Mouse (Mus musculus) CH12.LX (cell line): ENCODE measurements around the gene Samd1. TPM values are rescaled to one million over a fixed set of nuclear protein-coding genes. Genes with fewer than 3 reads are reported as not detected.
A peak's percentile ranks its signal among the peaks of the same experiment; 100 is the strongest.

Experiments used
- DNase-seq: peaks from one replicate; pipeline ENCODE4 v3.0.0-alpha.2; 2013; ENCODE audit errors: extremely low read depth
- H3K27ac ChIP-seq: 2 replicates; pipeline ENCODE4 v1.5.1; 2012; ENCODE audit warnings: low read depth, mild to moderate bottlenecking, control low read depth, moderate library complexity; ENCODE audit not compliant: insufficient read depth
- H3K27me3 ChIP-seq: replicated peaks from 2 replicates; pipeline ENCODE3; 2012; ENCODE audit warnings: inconsistent platforms
- H3K36me3 ChIP-seq, 2 experiments: replicated peaks in 1 of 2; 2 replicates each; pipeline versions ENCODE3 to v1.6.1; 2012; ENCODE audit warnings: inconsistent platforms in 1 of 2, low read length in 1 of 2, mild to moderate bottlenecking in 1 of 2, mixed read lengths in 1 of 2, moderate library complexity in 1 of 2; ENCODE audit not compliant: control insufficient read depth in 1 of 2, insufficient read depth in 1 of 2
- H3K4me1 ChIP-seq, 2 experiments: 2 replicates each; pipeline ENCODE4 v1.6.1; 2012; ENCODE audit warnings: inconsistent platforms in 1 of 2, moderate library complexity in 1 of 2; ENCODE audit not compliant: insufficient read depth in 2 of 2, control insufficient read depth in 1 of 2
- H3K4me2 ChIP-seq: 2 replicates; pipeline ENCODE4 v1.6.1; 2012; ENCODE audit warnings: low read depth, mild to moderate bottlenecking, control low read depth; ENCODE audit not compliant: poor library complexity, insufficient read depth, severe bottlenecking
- H3K4me3 ChIP-seq, 3 experiments: fragments of 150-350 bp in 1 of 3; sonication (generic) in 1 of 3; replicated peaks in 1 of 3; 2 replicates each; pipeline versions ENCODE3 to v1.5.1; 2011 to 2012; ENCODE audit warnings: low read depth in 2 of 3, low read length in 2 of 3, mild to moderate bottlenecking in 2 of 3, moderate library complexity in 2 of 3, control low read depth in 1 of 3, improper control_type of control experiment in 1 of 3, inconsistent platforms in 1 of 3, mixed read lengths in 1 of 3; ENCODE audit not compliant: poor library complexity in 1 of 3
- H3K79me2 ChIP-seq: replicated peaks from 2 replicates; pipeline ENCODE4 v1.6.1; 2012; ENCODE audit warnings: mild to moderate bottlenecking, moderate library complexity; ENCODE audit not compliant: control insufficient read depth, poor library complexity, insufficient read depth, severe bottlenecking; ENCODE audit errors: extremely low read depth
- H3K9ac ChIP-seq: 2 replicates; pipeline ENCODE4 v1.6.1; 2012; ENCODE audit warnings: low read depth, mild to moderate bottlenecking, control low read depth, moderate library complexity; ENCODE audit not compliant: insufficient read depth
- H3K9me3 ChIP-seq: replicated peaks from 2 replicates; pipeline ENCODE3; 2012; ENCODE audit warnings: low read length, inconsistent platforms, mixed read lengths
- BHLHE40 ChIP-seq: IDR thresholded peaks from 2 replicates; pipeline ENCODE4 v1.6.1; 2011; ENCODE audit warnings: mild to moderate bottlenecking, low read depth, low read length, improper control_type of control experiment
- CTCF ChIP-seq, 2 experiments: IDR thresholded peaks in 1 of 2; conservative IDR thresholded peaks in 1 of 2; 2 replicates each; pipeline ENCODE4 v1.5.1; 2011 to 2012; ENCODE audit warnings: low read depth in 2 of 2, low read length in 2 of 2, improper control_type of control experiment in 1 of 2, inconsistent platforms in 1 of 2, mild to moderate bottlenecking in 1 of 2, moderate library complexity in 1 of 2
- E2F4 ChIP-seq: IDR thresholded peaks from 2 replicates; pipeline ENCODE4 v1.6.1; 2011; ENCODE audit warnings: low read depth, low read length, improper control_type of control experiment; ENCODE audit not compliant: insufficient replicate concordance
- HCFC1 ChIP-seq: IDR thresholded peaks from 2 replicates; pipeline ENCODE4 v1.6.1; 2012; ENCODE audit warnings: low read depth, mild to moderate bottlenecking, inconsistent platforms, low read length, improper control_type of control experiment
- IRF4 ChIP-seq: IDR thresholded peaks from 2 replicates; pipeline ENCODE4 v1.6.1; 2014; ENCODE audit warnings: low read depth, mild to moderate bottlenecking, inconsistent platforms, low read length, improper control_type of control experiment
- KAT2A ChIP-seq: IDR thresholded peaks from 2 replicates; pipeline ENCODE4 v1.6.1; 2012; ENCODE audit warnings: low read length, improper control_type of control experiment, inconsistent platforms; ENCODE audit not compliant: insufficient replicate concordance
- MXI1 ChIP-seq: IDR thresholded peaks from 2 replicates; pipeline ENCODE4 v1.6.1; 2011; ENCODE audit warnings: mild to moderate bottlenecking, low read depth, low read length, improper control_type of control experiment
- MYC ChIP-seq: IDR thresholded peaks from 2 replicates; pipeline ENCODE4 v1.6.1; 2011; ENCODE audit warnings: low read depth, mild to moderate bottlenecking, improper control_type of control experiment, low read length
- NRF1 ChIP-seq: IDR thresholded peaks from 2 replicates; pipeline ENCODE4 v1.6.1; 2014; ENCODE audit warnings: low read depth, mild to moderate bottlenecking, inconsistent platforms, low read length, improper control_type of control experiment, moderate library complexity
- RAD21 ChIP-seq: IDR thresholded peaks from 2 replicates; pipeline ENCODE4 v1.6.1; 2011; ENCODE audit warnings: low read depth, mild to moderate bottlenecking, low read length, improper control_type of control experiment, moderate library complexity
- RCOR1 ChIP-seq: conservative IDR thresholded peaks from 2 replicates; pipeline ENCODE4 v1.6.1; 2012; ENCODE audit warnings: low read depth, mild to moderate bottlenecking, inconsistent platforms, low read length, improper control_type of control experiment
- USF1 ChIP-seq: IDR thresholded peaks from 2 replicates; pipeline ENCODE4 v1.6.1; 2014; ENCODE audit warnings: low read depth, mild to moderate bottlenecking, inconsistent platforms, low read length, improper control_type of control experiment
- ZKSCAN1 ChIP-seq: IDR thresholded peaks from 2 replicates; pipeline ENCODE4 v1.6.1; 2012; ENCODE audit warnings: low read depth, inconsistent platforms, low read length, improper control_type of control experiment, borderline replicate concordance
- ZMIZ1 ChIP-seq: IDR thresholded peaks from 2 replicates; pipeline ENCODE4 v1.6.1; 2012; ENCODE audit warnings: low read depth, mild to moderate bottlenecking, inconsistent platforms, low read length, improper control_type of control experiment
- ZNF384 ChIP-seq: IDR thresholded peaks from 2 replicates; pipeline ENCODE4 v1.6.1; 2012; ENCODE audit warnings: low read depth, low read length, improper control_type of control experiment, inconsistent platforms
- dilution Hi-C: fragments of 300-500 bp; cut with MboI; formaldehyde crosslinking; loops from 2 replicates; pipeline ENCODE4 v1.14.3; 2020; ENCODE audit warnings: low sequenced_read_pairs; ENCODE audit not compliant: extremely low pct_unique_long_range_greater_than_20kb, extremely low pct_ligation_motif_present
- in situ Hi-C: fragments of 300-500 bp; cut with MboI; formaldehyde crosslinking; loops from 3 replicates; pipeline ENCODE4 v1.14.3; 2019; ENCODE audit warnings: low sequenced_read_pairs, low pct_ligation_motif_present, low pct_unique_long_range_greater_than_20kb, mixed read lengths
- polyA plus RNA-seq: library from polyadenylated mRNA; unstranded; fragments of >175 nt; gene quantifications from 2 replicates; pipeline ENCODE4 v1.2.1, GENCODE M21; 2012; ENCODE audit warnings: low read depth; ENCODE audit not compliant: insufficient read length
- total RNA-seq, 2 experiments: library from RNA; depleted of rRNA; stranded (reverse); fragments of 300-350 nt in 1 of 2; fragments of >200 nt in 1 of 2; gene quantifications; 2 replicates each; pipeline ENCODE4 v1.2.3; 2012 to 2014

Gene Samd1
- total and polyA plus RNA-seq, 3 experiments, result 42.1 to 54.5 (median 42.3) TPM

GRCm38 (mm10) chr8:83980845-83981244 is 16.6 kb upstream of the Samd1 start:
- no peaks in the 10 kb centered on the region for H3K9me3 ChIP-seq
- no peak overlapping the region for H3K9ac ChIP-seq
- H3K27ac ChIP-seq, result no peak overlapping the region
- no peak overlapping the region for H3K4me3 ChIP-seq
- no peak overlapping the region for H3K4me2 ChIP-seq
- in situ Hi-C loops (no loop called here), dilution Hi-C loops (no loop called here)
- peaks cover 2 to 37% of the 10 kb centered on the region in 2 experiments; a peak in 3 of 4 replicates for H3K4me1 ChIP-seq
- no peak for TF ChIP-seq USF1
- TF ChIP-seq RCOR1, result no peak
- TF ChIP-seq CTCF (conservative IDR thresholded peaks at IDR 0.05 in 1 of 2, IDR thresholded peaks at IDR 0.05 in 1 of 2; ENCODE audit: low read depth in 2 of 2, low read length in 2 of 2), result peak in 1 of 2 experiments; percentile 11; a peak in 1 of 4 replicates
- no peak for TF ChIP-seq RAD21
- TF ChIP-seq KAT2A, result no peak
- TF ChIP-seq ZKSCAN1, result no peak
- no peak for TF ChIP-seq E2F4
- no peak for TF ChIP-seq ZMIZ1
- TF ChIP-seq BHLHE40, result no peak
- H3K36me3 ChIP-seq, result peaks cover 25 to 52% of the 10 kb centered on the region in 2 experiments
- no peaks in the 10 kb centered on the region for H3K79me2 ChIP-seq
- no peaks in the 10 kb centered on the region for H3K27me3 ChIP-seq
- no peak for DNase-seq

GRCm38 (mm10) chr8:83981533-83981932 is 15.9 kb upstream of the Samd1 start:
- H3K4me2 ChIP-seq, result no peak overlapping the region
- in situ Hi-C loops (no loop called here), dilution Hi-C loops (no loop called here)
- peaks cover 25 to 58% of the 10 kb centered on the region in 2 experiments for H3K36me3 ChIP-seq
- H3K79me2 ChIP-seq, result no peaks in the 10 kb centered on the region
- peaks cover 2 to 40% of the 10 kb centered on the region in 2 experiments; a peak in 3 of 4 replicates for H3K4me1 ChIP-seq
- no peak for DNase-seq
- no peak overlapping the region for H3K9ac ChIP-seq
- H3K27me3 ChIP-seq, result no peaks in the 10 kb centered on the region
- TF ChIP-seq ZNF384, result no peak
- no peak for TF ChIP-seq MXI1
- TF ChIP-seq HCFC1, result no peak
- TF ChIP-seq IRF4, result no peak
- no peak for TF ChIP-seq NRF1
- no peak for TF ChIP-seq E2F4
- TF ChIP-seq MYC, result no peak
- TF ChIP-seq, all 38 proteins: peak for 0
- Histone ChIP-seq H3K9me3 (no peaks in the 10 kb centered on the region), H3K4me3 (no peak overlapping the region), H3K27ac (no peak overlapping the region)
